Mouse (Mus musculus) olfactory bulb, adult 2 months (tissue): ENCODE measurements around the gene Kcnn3. TPM values are rescaled to one million over a fixed set of nuclear protein-coding genes. Genes with fewer than 3 reads are reported as not detected.

ENCODE experiments used
- H3K27ac ChIP-seq: fragments of 200-500 bp; 2 replicates; pipeline ENCODE4 v1.5.1; 2012; ENCODE audit warnings: low read depth, low read length; ENCODE audit not compliant: insufficient read depth
- H3K4me1 ChIP-seq: fragments of 200-500 bp; 2 replicates; pipeline ENCODE4 v1.6.1; 2012; ENCODE audit warnings: low read length; ENCODE audit not compliant: control insufficient read depth, insufficient read depth
- H3K4me3 ChIP-seq: fragments of 200-500 bp; 2 replicates; pipeline ENCODE4 v1.5.1; 2012; ENCODE audit warnings: mild to moderate bottlenecking, low read depth, low read length, moderate library complexity; ENCODE audit not compliant: insufficient read depth
- CTCF ChIP-seq: fragments of 200-500 bp; IDR thresholded peaks from 2 replicates; pipeline ENCODE4 v1.5.1; 2012; ENCODE audit warnings: low read depth, mild to moderate bottlenecking, low read length, moderate library complexity; ENCODE audit not compliant: insufficient read depth
- POLR2A ChIP-seq: fragments of 200-500 bp; IDR thresholded peaks from 2 replicates; pipeline ENCODE4 v1.6.1; 2012; ENCODE audit warnings: mild to moderate bottlenecking, low read depth, low read length, moderate library complexity; ENCODE audit not compliant: insufficient read depth
- WGBS: fragments of 180-500 bp; shearing (Covaris S2); methylation state at CpG from one replicate; pipeline ENCODE4 v1.1.7; 2018; 5-methylcytosine and 5-hydroxymethylcytosine counted together
- polyA plus RNA-seq: library from polyadenylated mRNA; stranded (reverse); fragments of >200 nt; gene quantifications from 2 replicates; pipeline ENCODE4 v1.2.4, GENCODE M21; 2012; ENCODE audit warnings: low replicate concordance; ENCODE audit not compliant: missing spikeins, insufficient read depth, insufficient read length

Gene Kcnn3
- polyA plus RNA-seq, 1 experiment: not detected

- no peak for TF ChIP-seq POLR2A
- no peak for TF ChIP-seq CTCF
- 61% methylated on average over 3 of the region's 3 CpGs for WGBS
- Histone ChIP-seq H3K4me1 (peaks cover 6% of the 10 kb centered on the region), H3K4me3 (no peak overlapping the region), H3K27ac (no peak overlapping the region)
Measured at GRCm38 (mm10) chr3:89570362-89570761, 50.4 kb downstream of the Kcnn3 start.

- H3K4me3 ChIP-seq: no peak overlapping the region
- TF ChIP-seq CTCF: no peak
- no peak overlapping the region for H3K27ac ChIP-seq
- WGBS: 58% methylated on average over 2 of the region's 2 CpGs
- H3K4me1 ChIP-seq: peaks cover 6% of the 10 kb centered on the region
Measured at GRCm38 (mm10) chr3:89574260-89574659, 54.3 kb downstream of the Kcnn3 start.

- Histone ChIP-seq H3K27ac (no peak overlapping the region), H3K4me1 (no peaks in the 10 kb centered on the region; the same call in 1 of the 2 replicates), H3K4me3 (no peak overlapping the region)
- WGBS: 87% methylated on average over 6 of the region's 6 CpGs
- TF ChIP-seq CTCF (no peak), POLR2A (no peak)
Measured at GRCm38 (mm10) chr3:89576381-89576780, 56.4 kb downstream of the Kcnn3 start.

- no peak overlapping the region for H3K4me3 ChIP-seq
- no peaks in the 10 kb centered on the region; the same call in 1 of the 2 replicates for H3K4me1 ChIP-seq
- TF ChIP-seq POLR2A: no peak
- 91% methylated on average over 5 of the region's 5 CpGs for WGBS
- no peak overlapping the region for H3K27ac ChIP-seq
Measured at GRCm38 (mm10) chr3:89577154-89577553, 57.2 kb downstream of the Kcnn3 start.

- Histone ChIP-seq H3K4me3 (no peak overlapping the region), H3K4me1 (no peaks in the 10 kb centered on the region; the same call in 1 of the 2 replicates), H3K27ac (no peak overlapping the region)
- TF ChIP-seq POLR2A: no peak
- no peak for TF ChIP-seq CTCF
- WGBS: 88% methylated on average over 4 of the region's 4 CpGs
Measured at GRCm38 (mm10) chr3:89578083-89578482, 58.1 kb downstream of the Kcnn3 start.

GRCm38 (mm10) chr3:89578803-89579202, 58.8 kb downstream of the Kcnn3 start:
- Histone ChIP-seq H3K4me1 (no peaks in the 10 kb centered on the region; the same call in 1 of the 2 replicates), H3K27ac (no peak overlapping the region), H3K4me3 (no peak overlapping the region)
- 84% methylated on average over 10 of the region's 10 CpGs for WGBS
- TF ChIP-seq POLR2A: no peak
- no peak for TF ChIP-seq CTCF

- H3K4me1 ChIP-seq: peaks cover 16% of the 10 kb centered on the region
- H3K4me3 ChIP-seq: no peak overlapping the region
- 29% methylated on average over 4 of the region's 4 CpGs for WGBS
- H3K27ac ChIP-seq: no peak overlapping the region
- TF ChIP-seq POLR2A (no peak), CTCF (no peak)
Measured at GRCm38 (mm10) chr3:89584254-89584653, 64.3 kb downstream of the Kcnn3 start.

- TF ChIP-seq POLR2A (no peak), CTCF (no peak)
- no peak overlapping the region for H3K4me3 ChIP-seq
- H3K4me1 ChIP-seq: peaks cover 24% of the 10 kb centered on the region
- H3K27ac ChIP-seq: no peak overlapping the region
- 80% methylated on average over 11 of the region's 11 CpGs for WGBS
Measured at GRCm38 (mm10) chr3:89588436-89588835, 68.5 kb downstream of the Kcnn3 start.

GRCm38 (mm10) chr3:89589321-89589720, 69.4 kb downstream of the Kcnn3 start:
- Histone ChIP-seq H3K4me1 (peaks cover 26% of the 10 kb centered on the region), H3K27ac (no peak overlapping the region), H3K4me3 (no peak overlapping the region)
- WGBS: 46% methylated on average over 3 of the region's 3 CpGs
- TF ChIP-seq POLR2A (no peak), CTCF (no peak)

- no peak overlapping the region for H3K4me3 ChIP-seq
- no peak for TF ChIP-seq CTCF
- TF ChIP-seq POLR2A: no peak
- no peak overlapping the region for H3K27ac ChIP-seq
- 78% methylated on average over 4 of the region's 4 CpGs for WGBS
- H3K4me1 ChIP-seq: peaks cover 19% of the 10 kb centered on the region; the same call in 1 of the 2 replicates
Measured at GRCm38 (mm10) chr3:89590386-89590785, 70.4 kb downstream of the Kcnn3 start.
